Mouse (Mus musculus) brain, adult 2 months (tissue): ENCODE results near the gene Klrg1.

ENCODE experiments used
- DNase-seq: peaks from one replicate; pipeline ENCODE4 v3.0.0; 2011; ENCODE audit warnings: low read depth, low spot score

The Klrg1 gene

DNA sequence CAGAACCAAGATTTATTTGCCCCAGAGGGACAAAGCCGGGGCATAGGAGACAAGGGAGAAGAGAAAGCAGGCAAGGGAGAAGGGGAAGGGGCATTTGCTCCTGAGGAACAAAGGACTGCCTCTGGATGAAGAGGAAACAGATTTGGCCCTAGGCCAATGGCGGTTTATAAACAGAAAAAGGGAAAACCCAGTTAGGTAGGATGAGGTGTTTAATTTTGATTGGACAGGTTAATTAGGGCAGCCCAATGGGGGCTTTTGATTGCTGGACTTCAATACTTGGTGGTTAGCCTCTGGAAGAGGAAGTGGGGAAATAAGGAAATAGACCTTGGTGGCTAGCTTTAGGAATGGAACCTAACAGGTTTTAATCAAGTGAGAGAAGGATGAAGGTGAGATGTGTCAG, 9.5 kb upstream of the Klrg1 start:
- no peak for DNase-seq

- DNase-seq = no peak
Observed at GRCm38 (mm10) chr6:122291735-122292134, 9.1 kb upstream of the Klrg1 start.

- no peak for DNase-seq
Observed at GRCm38 (mm10) chr6:122291264-122291663, 8.6 kb upstream of the Klrg1 start.

GRCm38 (mm10) chr6:122290253-122290652, 7.6 kb upstream of the Klrg1 start:
- DNase-seq = no peak

- no peak for DNase-seq
Observed at GRCm38 (mm10) chr6:122289313-122289712, 6.6 kb upstream of the Klrg1 start.

GRCm38 (mm10) chr6:122288263-122288662, 5.6 kb upstream of the Klrg1 start:
- peak; percentile 10 for DNase-seq

DNA sequence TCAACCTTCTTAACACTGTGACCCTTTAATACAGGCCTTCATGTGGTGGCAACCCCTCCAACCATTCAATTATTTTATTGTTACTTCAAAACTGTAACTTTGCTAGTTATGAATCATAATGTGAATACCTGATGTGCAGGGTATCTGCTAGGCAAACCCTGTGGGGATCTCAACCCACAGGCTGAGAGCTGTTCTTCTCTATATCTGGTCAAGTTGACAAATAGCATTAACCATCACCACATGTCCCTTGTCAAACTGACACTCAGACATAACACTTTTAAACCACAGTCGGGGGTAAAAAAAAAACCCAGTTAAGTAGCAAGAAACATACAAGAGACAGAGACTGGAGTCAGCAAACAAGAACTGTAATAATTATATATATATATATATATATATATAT, 2.1 kb upstream of the Klrg1 start:
- no peak for DNase-seq

DNA sequence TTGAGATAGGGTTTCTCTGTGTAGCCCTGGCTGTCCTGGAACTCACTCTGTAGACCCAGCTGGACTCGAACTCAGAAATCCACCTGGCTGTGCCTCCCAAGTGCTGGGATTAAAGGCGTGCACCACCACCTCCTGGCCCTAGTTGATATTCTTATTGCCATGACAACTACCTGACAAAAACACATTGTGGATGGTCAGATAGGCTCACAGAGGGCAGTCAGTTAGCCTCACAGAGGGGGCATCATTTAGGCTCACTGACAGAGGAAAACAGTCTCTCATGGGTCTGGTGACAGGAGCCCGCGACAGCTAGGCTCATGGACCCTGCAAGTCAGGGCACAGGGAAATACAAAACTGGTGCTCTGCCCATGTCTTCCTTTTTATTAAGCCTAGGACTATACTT, 1.6 kb upstream of the Klrg1 start:
- DNase-seq = no peak

DNA sequence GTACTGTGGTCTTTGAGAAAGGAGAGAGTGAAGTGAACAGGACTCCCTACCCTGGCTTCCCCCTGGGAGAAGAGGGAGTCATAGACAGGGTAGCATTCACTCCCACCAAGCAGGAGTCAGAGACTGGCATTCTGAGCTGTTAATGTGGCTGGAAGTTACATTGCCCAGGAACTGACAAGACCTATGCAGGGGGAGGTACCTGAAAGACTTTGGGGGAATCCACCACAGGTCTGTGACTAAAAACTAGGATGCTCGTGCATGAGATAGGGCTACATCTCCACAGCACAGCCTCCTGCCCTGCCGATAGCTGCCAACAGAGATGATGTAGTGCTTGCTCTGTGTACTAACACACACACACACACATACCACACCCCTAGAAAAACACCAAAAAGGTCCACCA, 747 bp upstream of the Klrg1 start:
- DNase-seq = no peak

- DNase-seq = peak; percentile 46
Observed at GRCm38 (mm10) chr6:122276565-122276964, 6.1 kb downstream of the Klrg1 start.

DNA sequence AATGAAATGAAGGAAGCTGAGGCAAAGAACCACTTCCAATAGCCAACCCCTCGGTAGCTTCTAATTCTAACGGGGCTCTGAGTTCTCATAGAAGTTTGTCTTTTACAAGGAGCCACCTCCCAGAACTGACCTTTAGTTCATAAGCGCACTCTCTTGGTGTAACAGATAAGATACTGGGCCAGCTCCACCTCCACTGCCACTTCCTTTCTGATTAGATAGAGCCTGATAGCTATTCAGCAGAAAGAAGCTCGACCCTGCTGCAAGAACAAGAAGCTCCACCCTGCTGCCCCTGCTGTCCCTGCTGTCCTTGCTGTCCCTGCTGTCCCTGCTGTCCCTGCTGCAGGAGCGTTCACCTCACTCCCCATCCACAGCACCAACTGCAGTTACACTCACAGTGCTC, 8.1 kb downstream of the Klrg1 start:
- no peak for DNase-seq

DNA sequence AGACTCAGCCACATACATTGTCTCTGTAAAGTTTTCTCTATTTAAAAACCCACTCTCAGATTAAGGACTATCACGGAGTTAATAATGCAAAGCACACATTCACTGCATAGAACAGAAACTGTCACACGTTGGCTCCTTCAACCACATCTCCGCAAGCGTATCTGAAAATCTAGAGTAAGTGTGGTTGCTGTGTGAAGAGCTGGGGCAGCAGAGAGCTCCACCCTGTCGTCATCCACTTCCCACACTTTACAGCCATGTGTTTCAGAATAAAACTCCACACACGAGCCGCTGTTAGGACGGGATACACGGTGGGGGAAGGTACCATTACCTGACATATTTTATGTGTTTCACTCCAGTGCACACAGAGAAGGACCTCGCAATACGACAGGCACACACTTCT, 12.5 kb downstream of the Klrg1 start:
- peak; percentile 26 for DNase-seq

DNA sequence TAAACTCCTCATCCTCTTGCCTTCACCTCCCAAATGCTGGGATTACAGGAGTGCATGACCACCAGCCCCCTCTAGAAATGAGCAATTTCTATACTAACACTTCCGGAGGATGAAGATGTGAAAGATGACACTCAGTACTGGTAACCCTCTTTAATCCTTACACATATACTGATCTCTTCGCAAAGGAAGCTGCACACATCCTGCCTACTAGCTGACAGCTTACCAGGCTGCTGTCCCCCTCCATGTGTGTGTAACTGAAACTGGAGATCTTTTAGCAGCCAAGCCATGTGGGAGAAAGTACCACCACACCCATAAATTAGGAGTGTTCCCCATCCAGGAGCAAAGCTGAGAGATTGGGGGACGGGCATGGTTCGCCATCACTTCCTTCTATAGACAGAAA, 13.5 kb downstream of the Klrg1 start:
- DNase-seq = no peak

- peak; percentile 95 for DNase-seq
Observed at GRCm38 (mm10) chr6:122268561-122268960, 14.1 kb downstream of the Klrg1 start.

DNA sequence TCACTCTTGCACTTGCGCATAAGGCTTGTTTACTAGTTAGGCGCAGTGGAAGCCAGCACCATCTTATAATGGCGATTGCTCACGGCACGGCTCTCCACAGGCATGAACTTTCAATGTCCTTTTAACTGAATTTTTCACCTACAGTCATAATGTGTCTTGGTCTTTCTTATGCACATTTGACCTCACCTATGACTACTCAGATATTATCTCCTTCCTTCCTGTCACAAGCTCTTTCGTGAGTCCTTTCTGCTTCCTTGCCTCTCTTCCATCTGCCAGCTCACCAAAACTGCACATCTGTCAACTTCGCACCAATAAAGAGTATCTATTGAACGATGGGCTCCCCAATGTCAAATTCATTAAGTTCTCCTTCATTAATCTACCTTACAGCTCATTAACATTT, 20.1 kb downstream of the Klrg1 start:
- DNase-seq = no peak

- DNase-seq = peak; percentile 24
Observed at GRCm38 (mm10) chr6:122252146-122252545, 30.5 kb downstream of the Klrg1 start.

- DNase-seq = no peak
Observed at GRCm38 (mm10) chr6:122250033-122250432, 32.6 kb downstream of the Klrg1 start.
